Mouse (Mus musculus) cerebellum, adult 2 months (tissue): Measurements from ENCODE around the gene Gas1.

Experiments used
- CTCF ChIP-seq: fragments of 200-500 bp; IDR thresholded peaks from 2 replicates; pipeline ENCODE4 v1.5.1; 2011; ENCODE audit warnings: low read depth, mild to moderate bottlenecking, control low read depth, low read length, moderate library complexity, borderline replicate concordance; ENCODE audit not compliant: insufficient read depth
- POLR2A ChIP-seq: fragments of 200-500 bp; IDR thresholded peaks from 2 replicates; pipeline ENCODE4 v1.6.1; 2011; ENCODE audit warnings: low read length, control low read depth, borderline replicate concordance; ENCODE audit not compliant: insufficient read depth

DNA sequence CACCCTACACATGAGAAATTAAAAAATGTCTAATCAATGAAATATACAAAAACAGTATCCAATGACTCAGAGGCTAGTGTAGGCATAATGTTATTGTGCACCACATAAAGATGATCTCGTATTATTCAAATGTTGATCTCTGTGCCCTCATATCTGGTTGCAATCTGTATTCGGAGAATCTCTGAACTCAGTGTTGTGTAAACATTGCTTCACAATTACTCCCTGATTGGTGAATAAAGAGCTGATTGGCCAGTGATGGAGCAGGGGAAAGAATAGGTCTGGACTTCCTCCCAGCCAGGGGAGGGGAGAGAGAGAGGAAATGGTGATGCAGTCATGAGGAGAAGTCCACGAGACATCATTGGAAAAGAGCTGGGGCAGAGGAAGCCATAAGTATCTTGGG, 23.0 kb downstream of the Gas1 start:
- TF ChIP-seq CTCF, result no peak
- no peak for TF ChIP-seq POLR2A
